Mouse (Mus musculus) testis, adult 2 months (tissue): ENCODE measurements at regions not wholly inside any gene's neighbourhood (a gene's known extent, or its start where the extent isn't known, plus 50 kb on each side); places are given as distances from the start of the nearest gene placed in this dataset.

Source experiments
- CTCF ChIP-seq: fragments of 200-500 bp; IDR thresholded peaks from 2 replicates; pipeline ENCODE4 v1.5.1; 2012; ENCODE audit warnings: low read depth, mild to moderate bottlenecking, inconsistent platforms, low read length, moderate library complexity; ENCODE audit not compliant: control insufficient read depth, insufficient read depth, insufficient replicate concordance
- POLR2A ChIP-seq: fragments of 200-500 bp; IDR thresholded peaks from 2 replicates; pipeline ENCODE4 v1.6.1; 2012; ENCODE audit warnings: low read depth, mild to moderate bottlenecking, inconsistent platforms, low read length, moderate library complexity; ENCODE audit not compliant: control insufficient read depth

- TF ChIP-seq CTCF = no peak
- no peak for TF ChIP-seq POLR2A
Measured at GRCm38 (mm10) chr14:106428594-106428993, 322.6 kb downstream of the Trim52 start.
